Mouse (Mus musculus): ENCODE results near the gene C1qtnf9. TPM values are rescaled to one million over a fixed set of nuclear protein-coding genes. Genes with fewer than 3 reads are reported as not detected.
A peak's percentile ranks its signal among the peaks of the same experiment; 100 is the strongest.

Gene C1qtnf9
- total and polyA plus RNA-seq, 3 experiments = not detected

- peaks cover 0 to 7% of the 10 kb centered on the region in 2 experiments; a peak in 2 of 4 replicates for H3K36me3 ChIP-seq (ENCODE audit: control insufficient read depth in 1 of 2, insufficient read depth in 2 of 2, low read length in 2 of 2)
- H3K4me3 ChIP-seq (ENCODE audit: control insufficient read depth in 1 of 2, insufficient read depth in 1 of 2, low read depth in 2 of 2, low read length in 2 of 2) = no peak overlapping the region
- no peak overlapping the region for H3K9ac ChIP-seq (ENCODE audit: control insufficient read depth, low read depth, low read length, poor library complexity, severe bottlenecking)
- peaks cover 0 to 7% of the 10 kb centered on the region in 2 experiments; a peak in 2 of 4 replicates for H3K4me1 ChIP-seq (ENCODE audit: control insufficient read depth in 1 of 2, insufficient read depth in 2 of 2, low read length in 2 of 2)
- TF ChIP-seq ZNF384 (IDR thresholded peaks at IDR 0.05; ENCODE audit: low read depth, low read length) (no peak), RAD21 (IDR thresholded peaks at IDR 0.05; ENCODE audit: low read depth, low read length) (no peak), TCF12 (IDR thresholded peaks at IDR 0.05; ENCODE audit: low read depth, low read length) (no peak)
- no peak overlapping the region for H3K27ac ChIP-seq (ENCODE audit: control insufficient read depth, low read depth, low read length)
- H3K9me3 ChIP-seq (replicated peaks; ENCODE audit: insufficient read depth, low read length) = no peaks in the 10 kb centered on the region
- no peak for DNase-seq (ENCODE audit: low read depth, low spot score)
- H3K27me3 ChIP-seq (ENCODE audit: control insufficient read depth in 1 of 2, insufficient read depth in 2 of 2, low read length in 2 of 2) = no peaks in the 10 kb centered on the region
- no peaks in the 10 kb centered on the region for H3K79me2 ChIP-seq (ENCODE audit: control insufficient read depth, insufficient read depth, low read length, poor library complexity)
Observed at GRCm38 (mm10) chr14:60721938-60722337, 46.0 kb upstream of the C1qtnf9 start.

GRCm38 (mm10) chr14:60726091-60726490 is 41.8 kb upstream of the C1qtnf9 start:
- Histone ChIP-seq H3K27me3 (ENCODE audit: control insufficient read depth in 1 of 2, insufficient read depth in 2 of 2, low read length in 2 of 2) (no peaks in the 10 kb centered on the region), H3K79me2 (ENCODE audit: control insufficient read depth, insufficient read depth, low read length, poor library complexity) (no peaks in the 10 kb centered on the region), H3K4me3 (ENCODE audit: control insufficient read depth in 1 of 2, insufficient read depth in 1 of 2, low read depth in 2 of 2, low read length in 2 of 2) (no peak overlapping the region), H3K9me3 (replicated peaks; ENCODE audit: insufficient read depth, low read length) (no peaks in the 10 kb centered on the region), H3K9ac (ENCODE audit: control insufficient read depth, low read depth, low read length, poor library complexity, severe bottlenecking) (no peak overlapping the region), H3K4me1 (ENCODE audit: control insufficient read depth in 1 of 2, insufficient read depth in 2 of 2, low read length in 2 of 2) (peaks cover 0 to 4% of the 10 kb centered on the region in 2 experiments; a peak in 1 of 4 replicates), H3K36me3 (ENCODE audit: control insufficient read depth in 1 of 2, insufficient read depth in 2 of 2, low read length in 2 of 2) (peaks cover 0 to 9% of the 10 kb centered on the region in 2 experiments; a peak in 2 of 4 replicates), H3K27ac (ENCODE audit: control insufficient read depth, low read depth, low read length) (no peak overlapping the region)
- peak; percentile 56 for DNase-seq (ENCODE audit: low read depth, low spot score)
- TF ChIP-seq USF2 (IDR thresholded peaks at IDR 0.05; ENCODE audit: borderline replicate concordance in 1 of 2, insufficient read depth in 1 of 2, low read depth in 1 of 2, low read length in 2 of 2) (no peak), EP300 (IDR thresholded peaks at IDR 0.05; ENCODE audit: low read depth in 1 of 2, low read length in 2 of 2) (0 out of 4 replicates have a peak, but pooled peaks of 1 of the 2 experiments have one; percentile 30)

GRCm38 (mm10) chr14:60727130-60727529 is 40.8 kb upstream of the C1qtnf9 start:
- Histone ChIP-seq H3K27me3 (ENCODE audit: control insufficient read depth in 1 of 2, insufficient read depth in 2 of 2, low read length in 2 of 2) (no peaks in the 10 kb centered on the region), H3K4me3 (ENCODE audit: control insufficient read depth in 1 of 2, insufficient read depth in 1 of 2, low read depth in 2 of 2, low read length in 2 of 2) (no peak overlapping the region), H3K36me3 (ENCODE audit: control insufficient read depth in 1 of 2, insufficient read depth in 2 of 2, low read length in 2 of 2) (peaks cover 0 to 9% of the 10 kb centered on the region in 2 experiments; a peak in 2 of 4 replicates), H3K27ac (ENCODE audit: control insufficient read depth, low read depth, low read length) (no peak overlapping the region), H3K9ac (ENCODE audit: control insufficient read depth, low read depth, low read length, poor library complexity, severe bottlenecking) (no peak overlapping the region), H3K79me2 (ENCODE audit: control insufficient read depth, insufficient read depth, low read length, poor library complexity) (no peaks in the 10 kb centered on the region), H3K9me3 (replicated peaks; ENCODE audit: insufficient read depth, low read length) (no peaks in the 10 kb centered on the region), H3K4me1 (ENCODE audit: control insufficient read depth in 1 of 2, insufficient read depth in 2 of 2, low read length in 2 of 2) (peaks cover 0 to 4% of the 10 kb centered on the region in 2 experiments; a peak in 1 of 4 replicates)
- TF ChIP-seq MXI1 (IDR thresholded peaks at IDR 0.05; ENCODE audit: low read depth, low read length) (no peak), MAX (IDR thresholded peaks at IDR 0.05; ENCODE audit: low read length) (no peak), POLR2A (IDR thresholded peaks at IDR 0.05; ENCODE audit: control insufficient read depth in 1 of 2, insufficient read depth in 1 of 2, low read depth in 1 of 2, low read length in 2 of 2, poor library complexity in 1 of 2) (no peak), UBTF (IDR thresholded peaks at IDR 0.05; ENCODE audit: borderline replicate concordance, insufficient read depth, low read depth, low read length) (no peak), GATA1 (IDR thresholded peaks at IDR 0.05; ENCODE audit: low read depth, low read length) (no peak), NRF1 (IDR thresholded peaks at IDR 0.05; ENCODE audit: insufficient read depth, low read depth, low read length, poor library complexity, severe bottlenecking) (no peak), USF1 (IDR thresholded peaks at IDR 0.05; ENCODE audit: low read depth, low read length) (no peak), E2F4 (IDR thresholded peaks at IDR 0.05; ENCODE audit: borderline replicate concordance, low read depth, low read length) (no peak), HCFC1 (IDR thresholded peaks at IDR 0.05; ENCODE audit: low read depth, low read length) (no peak), CTCF (IDR thresholded peaks at IDR 0.05 in 2 of 3, conservative IDR thresholded peaks at IDR 0.05 in 1 of 3; ENCODE audit: control insufficient read depth in 1 of 3, insufficient read depth in 1 of 3, low read depth in 2 of 3, low read length in 3 of 3, poor library complexity in 1 of 3, severe bottlenecking in 1 of 3) (no peak), SMC3 (IDR thresholded peaks at IDR 0.05; ENCODE audit: low read depth, low read length) (no peak), EP300 (IDR thresholded peaks at IDR 0.05; ENCODE audit: low read depth in 1 of 2, low read length in 2 of 2) (no peak), MEF2A (IDR thresholded peaks at IDR 0.05; ENCODE audit: extremely low read depth, insufficient replicate concordance, low read depth, low read length, poor library complexity, severe bottlenecking) (no peak), MAZ (IDR thresholded peaks at IDR 0.05; ENCODE audit: low read depth, low read length) (no peak), POLR2AphosphoS2 (IDR thresholded peaks at IDR 0.05; ENCODE audit: low read length) (no peak), ELF1 (IDR thresholded peaks at IDR 0.05; ENCODE audit: low read depth, low read length) (no peak), GABPA (IDR thresholded peaks at IDR 0.05; ENCODE audit: low read depth, low read length) (no peak), CHD2 (IDR thresholded peaks at IDR 0.05; ENCODE audit: low read length) (no peak)
- DNase-seq (ENCODE audit: low read depth, low spot score) = peak; percentile 13

All from MEL (cell line).